Mouse (Mus musculus): Measurements from ENCODE around the gene Arid1a.

The Arid1a gene

DNA sequence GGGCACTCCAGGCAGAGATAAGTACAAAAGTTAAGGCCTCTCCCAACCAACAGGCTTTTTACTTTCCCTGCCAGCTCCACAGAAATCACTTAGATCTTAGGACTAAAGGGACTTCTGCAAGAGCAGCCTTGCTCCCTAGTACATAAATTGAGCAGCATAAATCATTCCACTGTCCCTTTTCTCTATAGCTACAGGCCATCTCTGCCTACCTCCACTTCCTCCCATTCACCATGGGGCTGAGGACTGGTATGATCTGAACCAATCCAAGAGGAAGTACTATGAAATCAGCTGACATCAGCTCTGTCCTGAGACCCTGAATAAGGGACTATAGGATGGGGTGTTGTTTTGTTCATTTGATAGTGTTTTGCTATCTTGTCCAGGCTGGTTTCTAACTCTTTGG lies 26.4 kb downstream of the Arid1a start:
- no peak for DNase-seq (ENCODE audit: low spot score in 2 of 2)

DNA sequence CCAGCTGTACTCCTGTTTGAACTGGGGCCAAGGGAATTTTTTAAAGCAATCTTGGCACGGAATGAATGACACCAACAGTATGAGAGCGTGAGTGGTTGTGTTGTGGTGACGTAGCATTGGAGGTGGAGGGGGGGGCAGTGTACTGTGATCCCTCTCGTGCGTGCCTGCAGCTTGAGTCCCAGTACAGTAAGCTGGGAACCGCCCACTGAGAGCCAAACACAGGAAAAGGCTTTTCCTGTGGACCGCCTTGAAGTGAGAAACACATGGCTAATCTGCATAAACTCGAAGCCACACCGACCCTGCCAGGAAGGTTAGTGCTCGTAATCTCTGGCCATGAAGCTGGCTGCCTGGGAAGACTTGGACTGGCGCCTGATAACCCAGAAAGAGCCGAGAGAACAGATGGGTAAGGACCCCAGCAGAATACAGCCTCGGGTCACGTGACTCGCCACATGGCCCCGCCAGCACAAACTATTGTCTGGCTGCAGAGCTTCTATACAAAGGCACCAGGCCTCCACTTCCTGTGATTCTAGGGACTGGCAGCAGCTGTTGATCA lies 27.0 kb downstream of the Arid1a start:
- DNase-seq (ENCODE audit: low spot score in 2 of 2) = peak; percentile 57 to 66

DNA sequence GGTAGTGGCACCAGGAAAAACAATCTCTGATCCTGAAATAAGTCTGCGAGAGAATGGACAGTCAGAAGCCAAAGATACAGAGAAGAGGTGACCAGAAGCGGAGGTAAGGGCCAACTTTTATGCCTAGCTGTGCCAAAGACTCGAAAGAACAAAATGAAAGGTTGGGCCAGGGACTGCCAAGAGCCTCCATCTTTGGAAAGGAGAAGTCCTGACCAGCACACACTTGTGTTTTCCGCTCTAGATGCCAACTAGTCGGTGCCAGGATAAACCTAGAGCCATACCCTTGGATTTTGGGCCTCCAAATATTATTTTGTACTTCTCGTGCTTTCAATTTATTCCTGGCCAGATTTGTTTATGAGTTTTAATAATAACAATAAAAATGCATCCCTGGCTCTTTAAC lies 27.6 kb downstream of the Arid1a start:
- no peak for DNase-seq (ENCODE audit: low spot score in 2 of 2)

DNA sequence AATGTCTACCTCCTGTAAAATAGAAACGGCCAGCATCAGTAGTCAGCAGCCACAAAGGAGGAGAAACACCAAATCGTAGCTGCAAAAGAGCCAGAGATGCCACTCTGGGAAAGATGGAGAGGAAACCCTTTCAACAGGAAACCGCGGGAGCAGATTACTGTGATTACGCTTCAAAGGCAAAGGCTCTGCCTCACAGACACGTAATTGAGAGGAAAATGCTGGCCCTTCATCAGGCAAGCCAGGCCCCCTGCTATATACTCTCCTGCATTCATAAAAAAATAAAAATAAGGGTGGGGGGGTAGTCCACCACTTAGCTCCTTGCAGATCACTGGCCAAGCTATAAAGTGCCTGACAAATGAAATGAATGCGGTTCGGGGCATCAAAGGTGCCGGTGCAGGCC lies 28.3 kb downstream of the Arid1a start:
- no peak for DNase-seq (ENCODE audit: low spot score in 2 of 2)

DNA sequence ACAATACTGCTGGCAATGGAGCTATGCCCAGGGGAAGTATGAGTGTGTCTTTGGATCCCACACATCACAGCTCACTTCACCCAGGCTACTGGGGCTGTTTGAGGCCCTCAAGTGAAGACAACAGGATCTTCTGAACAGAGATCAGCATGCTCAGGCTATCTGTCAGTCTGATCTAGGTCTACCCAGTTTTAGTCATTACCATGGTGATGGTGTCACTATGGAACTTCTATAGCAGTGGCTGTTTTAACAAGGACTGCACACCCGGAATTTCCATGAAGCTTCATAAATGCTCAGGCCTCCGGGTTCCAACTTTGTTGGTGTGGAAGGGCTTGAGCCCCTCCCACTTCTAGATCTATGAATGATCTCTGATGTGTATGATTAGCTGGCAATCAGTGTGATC lies 30.9 kb downstream of the Arid1a start:
- no peak for DNase-seq (ENCODE audit: low spot score in 2 of 2)

DNA sequence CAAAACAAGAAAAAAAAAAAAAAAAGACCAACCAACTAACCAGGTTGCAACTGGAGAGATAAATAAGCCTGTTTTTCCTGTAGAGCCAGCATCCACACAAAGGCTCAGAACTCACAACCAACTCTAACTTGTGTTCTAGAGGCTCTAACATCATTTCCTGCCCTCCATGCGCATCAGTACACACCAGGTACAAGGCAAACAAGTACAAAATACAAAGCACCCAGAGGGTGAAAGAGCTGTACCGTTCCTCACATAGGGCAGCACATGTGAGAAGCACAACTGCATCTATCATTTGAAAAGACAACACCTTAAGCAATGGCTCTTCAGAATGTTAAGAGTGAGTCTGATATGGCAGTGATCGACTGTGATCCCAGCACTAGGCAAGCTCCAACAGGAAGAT lies 36.8 kb downstream of the Arid1a start:
- DNase-seq (ENCODE audit: low spot score in 2 of 2) = no peak

DNA sequence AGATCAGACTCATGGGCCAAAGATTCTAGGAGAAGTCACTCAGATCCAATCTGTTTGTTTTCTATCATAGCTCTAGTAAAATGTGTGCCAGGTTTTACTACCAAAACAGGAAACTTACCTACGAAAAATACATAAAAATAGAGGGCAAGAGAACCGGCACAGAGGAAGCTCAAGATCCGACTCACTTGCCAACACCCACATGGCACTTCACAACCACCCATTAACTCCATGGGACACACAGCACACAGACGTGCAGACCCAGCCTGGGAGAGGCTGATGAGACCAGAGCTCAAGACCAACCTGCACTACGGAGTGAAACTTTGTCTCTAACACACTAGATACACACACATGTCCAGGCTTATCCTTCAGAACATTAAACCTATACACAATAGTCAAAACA lies 43.8 kb downstream of the Arid1a start:
- DNase-seq (ENCODE audit: low spot score in 2 of 2) = no peak

DNA sequence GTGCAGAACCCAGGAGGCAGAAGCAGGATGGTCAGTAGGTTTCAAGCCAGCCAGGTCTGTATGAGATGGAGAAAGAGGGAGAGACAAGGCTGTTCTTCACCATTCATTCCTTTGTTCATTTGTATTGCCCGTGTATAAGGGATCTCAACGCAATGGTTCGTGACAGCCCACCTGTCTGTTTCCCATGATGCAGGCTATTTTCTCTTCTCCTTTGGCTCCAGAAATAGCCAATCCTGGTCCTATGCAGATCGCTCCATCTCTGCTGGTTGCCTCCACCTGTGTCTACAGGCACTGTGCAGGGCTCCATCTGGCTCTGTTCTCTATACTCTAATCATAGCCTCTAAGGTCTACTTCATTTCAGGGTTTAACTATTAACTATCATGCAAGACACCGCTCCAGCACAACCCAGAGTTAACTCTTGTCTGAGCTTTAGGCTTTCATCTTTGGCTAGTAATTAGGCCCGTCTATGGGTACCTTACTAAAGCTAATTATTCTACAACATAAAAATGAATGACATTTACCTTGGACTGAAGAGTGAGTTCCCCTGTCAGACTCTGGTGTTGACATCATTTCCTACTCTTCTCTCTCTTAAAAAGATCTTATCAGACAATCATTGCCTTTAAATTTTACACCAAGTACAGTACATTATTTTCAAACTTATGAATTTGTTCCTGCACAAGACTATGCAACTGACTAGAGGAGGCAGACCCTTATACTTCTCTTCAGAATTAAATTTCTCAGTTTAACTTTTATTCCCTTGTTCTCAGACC lies 45.1 kb downstream of the Arid1a start:
- DNase-seq (ENCODE audit: low spot score in 2 of 2) = no peak

DNA sequence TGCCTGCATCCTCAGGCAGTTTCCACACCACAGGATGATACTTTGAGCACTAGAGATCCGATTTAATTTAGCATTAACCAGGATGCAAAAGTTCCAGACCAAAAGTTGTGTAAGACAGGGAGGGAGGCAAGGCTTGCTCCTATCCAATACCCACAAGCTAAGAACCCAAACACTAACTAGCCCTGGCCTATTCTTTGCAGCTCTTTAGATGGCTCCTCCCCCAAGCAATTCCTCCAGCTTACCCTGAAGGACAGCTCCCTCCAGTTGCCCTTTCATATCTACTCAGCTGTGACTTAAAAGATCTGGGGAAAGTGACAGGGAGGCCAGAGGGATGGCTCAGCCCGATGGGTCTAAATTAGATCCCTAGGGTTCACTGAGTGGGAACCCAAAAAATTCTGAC lies 47.2 kb downstream of the Arid1a start:
- DNase-seq (ENCODE audit: low spot score in 2 of 2) = no peak

DNA sequence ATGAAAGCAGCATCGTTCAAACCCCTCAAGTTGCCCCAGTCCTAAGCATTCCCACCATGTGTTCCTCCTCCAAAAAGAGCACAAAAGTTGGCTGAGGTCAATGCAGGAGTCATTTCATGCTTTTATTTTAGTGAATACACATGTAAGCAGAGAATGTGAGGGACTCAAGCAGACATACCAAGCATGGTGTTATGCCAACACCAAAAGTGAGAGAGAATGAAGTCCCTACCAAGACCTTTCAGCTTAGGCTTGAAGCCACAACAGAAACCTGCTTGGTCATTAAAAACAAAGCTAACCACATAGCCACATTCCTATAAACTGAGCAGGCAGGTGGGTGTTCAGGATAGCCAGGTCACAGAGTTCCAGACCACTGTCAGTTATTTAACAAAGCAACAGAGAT lies 49.1 kb downstream of the Arid1a start:
- DNase-seq (ENCODE audit: low spot score in 2 of 2) = no peak

DNA sequence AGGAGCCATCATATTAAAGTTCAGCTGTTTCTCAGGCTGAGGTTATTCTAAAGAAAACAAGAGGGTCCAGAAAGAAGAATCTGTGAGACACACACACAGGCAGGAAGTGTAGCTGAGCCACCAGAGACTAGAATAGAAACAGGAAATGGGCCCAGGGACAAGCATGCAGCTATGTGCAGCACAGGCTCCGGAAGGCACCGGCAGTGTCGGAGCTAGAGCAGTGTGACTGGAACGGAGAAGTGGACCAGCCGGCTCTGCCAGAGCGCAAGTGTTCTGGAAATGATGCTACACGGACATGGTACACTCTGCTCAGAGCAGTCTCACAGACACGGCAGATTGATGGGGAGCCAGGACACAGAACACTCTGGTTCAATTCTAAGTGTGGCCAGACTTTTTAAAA lies 49.6 kb downstream of the Arid1a start:
- peak; percentile 77 to 84 for DNase-seq (ENCODE audit: low spot score in 2 of 2)

DNA sequence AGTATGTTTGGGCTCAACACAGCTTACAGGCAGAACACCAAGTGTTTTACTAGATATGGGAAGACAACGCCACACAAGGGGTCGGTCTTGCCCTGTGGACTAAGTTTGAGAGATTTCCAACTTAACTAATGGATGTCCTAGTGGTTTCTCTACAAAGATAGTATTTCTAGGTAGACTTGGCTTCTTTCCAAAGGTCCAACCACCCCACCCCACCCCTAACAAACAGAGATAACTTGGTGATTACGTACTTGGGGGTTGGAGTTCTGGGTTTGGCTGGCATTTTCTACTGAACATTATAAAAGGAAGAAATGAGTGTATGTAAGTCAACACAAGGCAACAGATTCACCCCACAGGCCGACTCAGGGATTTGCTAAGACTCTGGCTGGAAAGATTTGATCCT lies 51.5 kb downstream of the Arid1a start:
- no peak for DNase-seq (ENCODE audit: low spot score in 2 of 2)

DNA sequence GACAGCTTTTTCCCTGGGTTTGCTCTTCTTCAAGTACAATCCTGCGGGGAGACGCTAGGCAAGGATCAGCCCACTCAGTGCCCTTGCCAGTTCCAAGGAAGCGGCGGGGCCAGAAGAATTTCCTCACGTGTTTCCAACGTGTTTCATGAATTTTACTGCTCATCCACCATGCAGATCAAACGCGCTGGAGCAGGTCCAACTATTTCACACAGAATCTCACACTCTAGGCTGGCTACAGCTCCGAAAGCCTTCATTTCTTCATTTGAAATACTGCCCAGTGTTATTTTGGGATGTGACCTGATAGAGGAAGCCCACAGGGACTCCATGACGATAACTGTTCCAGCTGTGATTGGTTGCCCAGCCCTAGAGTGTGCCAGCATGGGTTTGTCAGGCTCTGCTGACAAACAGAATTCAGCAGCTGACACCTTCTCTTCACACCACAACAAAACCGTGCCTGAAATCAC lies 55.6 kb downstream of the Arid1a start:
- no peak for DNase-seq (ENCODE audit: low spot score in 2 of 2)

DNA sequence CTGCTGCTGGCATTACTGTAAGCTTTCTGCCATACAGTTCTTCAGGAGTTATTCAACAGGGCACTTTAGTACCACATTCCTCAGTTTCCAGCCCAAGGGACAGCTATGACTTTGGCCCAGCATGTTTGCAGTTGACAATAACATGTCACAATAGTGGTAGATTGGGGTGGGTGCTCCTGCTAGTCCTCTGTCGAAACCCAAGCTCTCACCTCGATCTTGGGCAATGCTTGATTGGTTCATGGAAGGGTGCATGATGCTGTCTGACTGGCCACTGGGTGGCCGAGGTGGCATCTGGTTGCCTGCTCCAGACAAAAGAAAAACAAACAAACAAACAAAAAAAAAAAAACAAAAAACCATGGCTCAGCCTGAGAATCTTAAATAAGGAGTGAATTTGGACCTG lies 61.2 kb downstream of the Arid1a start:
- DNase-seq (ENCODE audit: low spot score in 2 of 2) = no peak

DNA sequence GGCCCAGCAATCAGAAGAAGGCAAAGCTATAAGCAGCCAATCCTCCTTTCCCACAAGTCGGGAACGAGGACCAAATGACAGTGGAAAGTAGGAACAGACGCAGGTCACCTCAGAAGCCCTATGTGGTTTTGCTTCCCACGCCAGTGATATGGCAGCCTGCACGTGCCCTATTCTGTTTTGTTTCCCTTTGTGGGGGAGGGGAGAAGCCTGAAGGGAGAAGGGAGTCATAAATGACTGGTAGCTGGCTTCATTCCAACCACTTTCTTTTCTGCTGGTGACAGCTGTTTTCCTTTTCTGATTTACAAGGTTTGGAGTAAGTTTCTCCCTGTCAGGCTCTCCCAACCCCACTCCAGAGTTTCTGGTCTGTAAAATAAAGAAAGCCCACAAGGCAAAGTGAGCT lies 66.3 kb downstream of the Arid1a start:
- no peak for DNase-seq (ENCODE audit: low spot score in 2 of 2)

DNA sequence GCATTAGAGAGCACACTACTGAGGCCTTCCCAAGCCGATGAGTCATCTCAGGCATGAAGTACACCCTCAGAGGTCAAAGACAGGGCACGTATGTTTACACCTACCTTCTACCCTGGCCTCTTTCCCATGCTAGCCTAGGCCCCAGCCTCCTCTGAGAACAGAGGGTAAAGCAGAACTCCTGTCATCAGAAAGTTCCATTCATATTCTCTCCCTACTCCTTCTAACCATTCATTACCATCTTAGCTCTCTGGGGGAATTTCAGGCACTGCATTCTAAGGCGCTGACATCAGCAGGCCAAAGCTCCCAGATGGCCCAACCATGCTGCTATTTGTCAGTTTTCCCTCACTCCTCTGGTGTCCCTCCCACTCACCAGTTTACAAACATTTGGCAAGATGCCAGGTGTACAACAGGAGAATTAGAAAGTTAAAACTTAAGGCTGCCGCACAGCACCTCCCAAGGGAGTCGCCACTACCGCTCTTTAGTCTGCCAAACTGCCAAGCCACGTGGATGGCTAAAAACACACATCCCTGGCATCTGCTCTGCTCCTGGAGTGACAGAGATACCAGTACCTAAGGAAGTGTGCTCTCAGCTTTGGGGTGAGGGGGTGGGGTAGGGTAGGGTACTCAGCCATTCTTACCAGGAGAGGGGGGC lies 68.0 kb downstream of the Arid1a start:
- DNase-seq (ENCODE audit: low spot score in 2 of 2) = no peak

DNA sequence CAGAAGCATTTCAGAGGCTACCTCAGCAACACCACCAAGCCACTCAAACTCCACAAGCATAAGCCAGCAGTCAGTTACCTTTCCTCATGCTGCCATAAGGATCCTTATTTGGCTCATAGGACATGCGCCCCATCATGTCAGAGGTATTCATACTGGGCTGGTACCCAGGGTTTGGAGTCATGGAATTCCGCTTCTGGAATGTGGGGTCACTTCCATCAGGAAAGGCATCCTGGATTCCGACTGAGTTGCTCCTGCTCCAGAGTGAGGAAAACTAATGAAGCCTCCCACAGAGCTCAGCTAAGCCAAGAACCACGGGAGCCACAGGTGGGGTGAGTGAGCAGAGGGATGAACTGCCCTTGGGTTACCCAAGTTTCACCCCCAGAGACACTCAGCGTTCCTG lies 69.4 kb downstream of the Arid1a start:
- DNase-seq (ENCODE audit: low spot score in 2 of 2) = no peak

DNA sequence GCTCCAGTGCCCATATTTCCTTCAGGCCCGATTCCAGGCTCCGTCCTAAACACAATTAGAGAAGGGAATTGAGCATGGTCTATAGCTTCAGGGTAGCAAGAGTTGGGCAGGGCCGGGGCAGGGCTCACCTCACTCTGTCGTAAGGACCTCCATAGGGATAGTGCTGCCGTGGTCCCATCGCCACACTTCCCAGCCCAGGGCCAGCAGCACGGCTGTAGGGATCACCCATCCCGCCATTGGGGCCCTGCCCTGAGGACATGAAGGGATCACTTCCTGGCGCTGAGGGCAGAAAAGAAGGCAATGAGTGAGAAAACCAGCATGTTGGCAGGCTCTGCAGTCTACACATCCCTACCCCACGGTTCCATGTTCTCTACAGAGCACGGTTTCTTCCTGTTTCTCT lies 70.1 kb downstream of the Arid1a start:
- DNase-seq (ENCODE audit: low spot score in 2 of 2) = no peak

DNA sequence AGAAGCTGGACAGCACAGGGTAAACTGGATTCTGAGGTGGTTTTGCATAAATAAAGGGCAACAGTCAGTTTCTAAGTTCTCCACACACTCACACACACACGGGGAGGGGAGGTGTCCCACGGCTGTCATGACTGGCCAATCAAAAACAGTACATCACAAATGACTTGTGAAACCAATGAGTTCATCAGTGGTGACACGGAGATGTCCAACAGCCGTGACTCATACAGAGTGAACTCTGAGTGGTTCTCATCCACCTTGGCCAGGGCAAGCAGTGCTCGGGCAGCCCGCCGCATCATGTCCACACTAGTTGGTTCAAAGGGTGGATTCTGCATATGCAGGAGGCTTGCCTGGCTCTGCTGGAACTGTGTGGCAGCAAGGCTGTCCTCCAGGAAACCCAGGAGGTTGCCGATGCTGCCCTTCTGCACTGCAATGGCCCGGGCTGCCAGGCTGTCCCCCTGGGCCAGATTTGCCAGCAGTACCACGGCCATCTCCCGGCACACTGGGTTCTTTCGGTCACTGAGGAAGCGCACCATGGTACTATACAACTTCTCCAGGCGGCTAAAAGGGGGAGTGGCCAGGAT lies 76.3 kb downstream of the Arid1a start:
- peak; percentile 61 to 82 for DNase-seq (ENCODE audit: low spot score in 2 of 2)

DNA sequence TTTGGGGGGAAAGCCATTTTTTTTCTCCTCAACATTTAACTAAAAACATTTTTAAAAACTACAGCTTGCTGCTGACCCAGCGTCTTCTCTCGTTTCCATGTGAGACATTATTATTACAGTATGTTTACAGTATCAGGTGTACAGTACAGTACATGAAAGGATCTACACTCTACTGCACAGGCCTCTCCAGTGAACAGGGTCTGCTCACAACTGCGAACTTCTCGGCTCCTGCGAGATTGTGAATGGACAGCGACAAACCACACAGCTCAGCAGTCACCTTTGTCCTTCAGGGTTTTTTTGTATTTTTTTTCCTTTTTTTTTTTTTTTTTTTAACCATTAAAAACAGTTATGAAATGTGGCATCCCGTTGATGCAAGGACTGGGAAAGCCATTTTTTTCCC lies 76.9 kb downstream of the Arid1a start:
- DNase-seq (ENCODE audit: low spot score in 2 of 2) = no peak

DNA sequence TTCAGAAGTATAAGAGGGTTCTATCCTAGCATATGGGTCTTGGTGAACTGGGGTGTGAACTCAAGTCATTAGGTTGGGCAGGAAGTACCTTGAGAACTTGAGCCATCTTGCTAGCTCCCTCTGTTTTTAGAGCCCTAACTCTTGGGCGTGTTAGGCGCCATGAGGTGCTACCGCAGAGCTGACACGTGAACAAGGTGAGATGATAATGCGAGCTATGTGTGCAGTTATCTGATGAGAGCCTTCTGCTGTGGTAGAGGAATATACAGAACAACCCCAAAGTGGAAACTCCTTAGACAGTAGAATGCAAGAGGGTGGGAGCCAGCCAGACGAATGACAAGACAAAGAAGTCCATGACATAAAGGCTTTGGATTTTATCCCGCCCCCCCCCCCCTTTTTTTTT lies 79.3 kb downstream of the Arid1a start:
- DNase-seq (ENCODE audit: low spot score in 2 of 2) = peak; percentile 66 to 78

DNA sequence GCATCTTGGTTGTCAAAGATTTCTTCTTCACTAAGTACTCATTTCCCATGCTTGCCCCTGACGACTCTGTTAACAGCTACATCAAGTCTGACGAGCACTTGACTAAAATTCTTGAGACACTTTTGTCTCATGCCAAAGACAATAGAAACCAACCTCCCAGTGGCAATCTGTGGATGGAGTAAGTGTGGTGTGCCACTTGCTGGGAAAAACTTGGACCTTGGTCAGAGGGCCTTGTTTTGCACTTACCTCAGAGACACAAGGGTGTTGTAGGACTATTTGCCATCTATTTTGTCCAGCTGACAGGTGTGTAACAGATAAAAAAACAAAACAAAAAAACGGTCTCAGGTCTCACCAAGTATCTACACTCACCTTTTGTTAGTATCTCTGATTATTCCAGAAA lies 80.4 kb downstream of the Arid1a start:
- no peak for DNase-seq (ENCODE audit: low spot score in 2 of 2)

DNA sequence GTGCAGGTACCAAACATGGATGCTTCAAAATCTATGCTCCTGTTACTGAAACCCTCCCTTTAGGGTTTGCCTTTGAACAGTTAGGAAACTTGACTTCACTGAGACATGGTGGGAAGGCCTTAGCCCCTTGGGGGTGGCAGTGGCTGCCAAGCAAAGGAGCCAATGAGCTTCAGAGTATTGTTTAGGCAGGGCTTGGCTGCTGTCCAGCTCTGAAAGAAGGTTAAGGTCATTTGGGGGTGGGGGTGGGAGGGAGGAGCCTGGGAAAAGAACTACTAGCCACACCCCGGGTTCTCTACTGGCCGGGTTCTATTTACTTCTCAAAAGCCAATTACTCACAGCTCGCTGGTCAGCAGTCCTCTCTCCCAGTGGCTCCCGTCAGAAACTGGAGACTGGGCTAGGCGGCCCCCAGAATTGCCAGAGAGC lies 81.0 kb downstream of the Arid1a start:
- DNase-seq (ENCODE audit: low spot score in 2 of 2) = no peak
